Mouse (Mus musculus): ENCODE results near the gene Vcl. TPM values are rescaled to one million over a fixed set of nuclear protein-coding genes. Genes with fewer than 3 reads are reported as not detected.

The Vcl gene
- total RNA-seq, 2 experiments from 2014 or later, result 20.5 to 26.3 TPM

- intact Hi-C loops (cut with DNase I), result no loop called here
- peak in 1 of 2 experiments; percentile 8 for DNase-seq (ENCODE audit: low spot score in 2 of 2)
Measured at GRCm38 (mm10) chr14:20930481-20931391, 1.5 kb downstream of the Vcl start.

DNA sequence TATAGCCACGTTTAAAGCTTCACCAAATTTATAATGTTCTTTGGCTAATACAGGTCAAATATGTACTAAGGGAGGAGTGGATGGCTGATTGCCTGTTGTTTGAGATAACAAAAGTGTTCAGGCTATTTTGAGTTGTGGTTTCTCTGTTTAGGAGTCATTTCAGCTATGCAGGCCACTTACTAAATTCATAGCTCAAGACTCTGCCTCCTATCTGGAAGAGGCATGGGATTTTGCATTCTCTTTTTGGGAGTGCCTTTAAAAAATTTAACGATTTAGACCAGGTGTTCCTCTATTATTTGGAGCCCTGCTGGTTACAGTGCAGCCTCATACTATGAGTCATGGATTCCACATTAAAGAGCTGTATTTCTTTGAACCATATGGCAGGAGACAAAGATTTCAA is 9.2 kb downstream of the Vcl start:
- no peak for DNase-seq (ENCODE audit: low spot score in 2 of 2)
- intact Hi-C loops (cut with DNase I), result loop anchor here (5.0 kb wide), 1 partner anchor 34 kb away; no protein-coding TSS in a partner anchor

- DNase-seq (ENCODE audit: low spot score in 2 of 2), result no peak
- intact Hi-C loops (cut with DNase I), result loop anchor here (5.0 kb wide), 1 partner anchor 33 kb away; no protein-coding TSS in a partner anchor
Measured at GRCm38 (mm10) chr14:20938860-20939259, 9.7 kb downstream of the Vcl start.

DNA sequence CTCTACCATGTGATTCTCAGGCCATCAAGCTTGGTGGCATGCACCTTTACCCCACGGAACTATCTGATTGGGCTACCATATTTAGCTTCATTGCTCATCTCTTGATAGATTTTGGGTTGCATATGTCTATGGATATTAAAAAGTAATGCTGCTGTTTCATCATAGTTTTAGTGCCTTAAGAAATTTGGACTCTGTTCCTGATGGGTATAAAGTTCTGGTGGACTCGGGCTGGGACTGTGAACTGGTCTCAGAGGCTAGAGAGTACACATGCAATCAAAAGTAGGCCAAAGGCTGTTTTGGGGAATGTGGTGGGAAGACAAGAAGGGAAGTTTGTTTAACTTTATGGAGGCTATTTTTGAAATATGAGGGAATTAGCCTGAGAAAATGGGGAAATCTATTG is 16.1 kb downstream of the Vcl start:
- intact Hi-C loops (cut with DNase I), result no loop called here
- no peak for DNase-seq (ENCODE audit: low spot score in 2 of 2)

DNA sequence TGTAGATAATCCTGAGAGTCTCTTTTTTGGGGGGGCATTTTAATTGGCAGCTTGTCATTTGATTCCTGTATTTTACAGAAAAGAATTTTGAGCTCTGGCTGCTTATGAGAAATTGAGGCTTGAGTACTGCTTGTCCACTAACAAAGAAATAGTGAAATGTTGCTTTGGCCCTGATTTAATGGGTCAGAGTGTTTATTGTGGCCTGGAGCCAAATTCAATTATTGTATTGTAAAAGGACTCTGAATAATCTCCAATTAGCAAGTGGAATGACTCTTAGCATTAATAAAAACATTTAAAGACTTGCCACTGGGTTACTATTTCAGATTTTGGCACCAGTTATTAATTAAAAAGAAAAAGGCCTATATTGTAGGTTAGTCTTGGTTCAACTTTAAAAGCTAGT is 26.8 kb downstream of the Vcl start:
- DNase-seq (ENCODE audit: low spot score in 2 of 2), result no peak
- intact Hi-C loops (cut with DNase I), result no loop called here

DNA sequence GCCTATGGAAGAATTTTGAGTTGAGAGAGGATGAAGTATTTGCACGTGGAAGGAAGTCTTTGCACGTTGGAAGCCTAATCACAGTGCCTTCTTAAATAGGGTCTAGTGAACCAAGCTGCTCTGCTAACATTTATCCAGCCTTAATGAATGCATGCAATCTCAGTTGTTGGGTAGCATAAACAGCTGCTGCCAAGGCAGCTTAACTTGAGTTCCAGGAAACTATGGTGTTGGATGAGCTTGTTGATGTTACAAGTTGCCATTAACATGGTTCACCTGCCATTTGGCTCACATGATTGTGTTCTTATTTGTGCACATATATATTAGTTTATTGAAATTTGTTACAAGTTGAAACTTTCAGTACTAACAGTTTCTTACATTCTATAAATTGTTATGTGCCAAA is 29.8 kb downstream of the Vcl start:
- intact Hi-C loops (cut with DNase I), result no loop called here
- no peak for DNase-seq (ENCODE audit: low spot score in 2 of 2)

GRCm38 (mm10) chr14:20962466-20962865 is 33.3 kb downstream of the Vcl start:
- intact Hi-C loops (cut with DNase I), result no loop called here
- no peak for DNase-seq (ENCODE audit: low spot score in 2 of 2)

GRCm38 (mm10) chr14:20962906-20963305 is 33.7 kb downstream of the Vcl start:
- no peak for DNase-seq (ENCODE audit: low spot score in 2 of 2)
- intact Hi-C loops (cut with DNase I), result no loop called here

GRCm38 (mm10) chr14:20963863-20964262 is 34.7 kb downstream of the Vcl start:
- DNase-seq (ENCODE audit: low spot score in 2 of 2), result no peak
- intact Hi-C loops (cut with DNase I), result no loop called here

- no peak for DNase-seq (ENCODE audit: low spot score in 2 of 2)
- intact Hi-C loops (cut with DNase I), result no loop called here
Measured at GRCm38 (mm10) chr14:20964285-20964684, 35.1 kb downstream of the Vcl start.

GRCm38 (mm10) chr14:20966959-20967670 is 37.9 kb downstream of the Vcl start:
- intact Hi-C loops (cut with DNase I), result no loop called here
- no peak for DNase-seq (ENCODE audit: low spot score in 2 of 2)

DNA sequence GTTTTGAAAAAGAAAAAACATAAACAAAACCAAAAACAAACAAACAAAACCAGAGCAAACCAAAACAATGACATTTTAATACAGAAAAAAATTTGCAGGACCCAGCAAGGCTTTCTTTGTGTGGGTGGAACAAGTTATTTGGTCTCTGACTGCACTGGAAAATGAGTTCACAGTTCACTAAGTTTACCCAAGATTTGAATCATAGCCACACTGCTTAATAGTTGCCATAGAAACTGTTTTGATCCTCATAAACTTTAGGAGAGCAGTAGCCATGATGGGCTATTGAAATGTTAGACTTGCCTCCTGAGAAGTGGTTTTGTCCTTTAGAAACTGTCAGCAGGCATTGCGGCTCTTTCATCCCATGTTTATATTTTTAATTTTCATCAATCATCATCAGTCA is 39.9 kb downstream of the Vcl start:
- DNase-seq (ENCODE audit: low spot score in 2 of 2), result no peak
- intact Hi-C loops (cut with DNase I), result no loop called here

- intact Hi-C loops (cut with DNase I), result loop anchor here (5.0 kb wide), 1 partner anchor 33 kb away; no protein-coding TSS in a partner anchor
- no peak for DNase-seq (ENCODE audit: low spot score in 2 of 2)
Measured at GRCm38 (mm10) chr14:20970389-20970788, 41.2 kb downstream of the Vcl start.

DNA sequence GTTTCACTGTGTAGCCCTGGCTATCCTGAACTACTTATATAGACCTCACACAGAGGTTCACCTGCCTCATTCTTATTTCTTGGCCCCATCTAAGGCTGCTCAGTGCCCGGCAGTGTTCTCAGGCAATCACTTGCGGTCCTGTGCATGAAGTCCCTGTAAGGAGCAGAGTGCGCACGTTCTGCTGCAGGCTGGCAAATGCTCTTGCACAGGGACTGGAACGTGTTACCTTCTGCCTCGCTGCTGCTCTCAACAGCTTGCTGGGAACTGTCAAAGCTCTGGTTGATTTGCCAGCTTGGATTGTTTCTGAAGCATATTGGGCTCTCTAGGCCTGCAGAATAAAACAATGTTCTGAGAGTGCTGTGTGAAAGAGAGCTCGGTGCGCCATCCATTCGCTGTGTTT is 41.7 kb downstream of the Vcl start:
- intact Hi-C loops (cut with DNase I), result loop anchor here (5.0 kb wide), 1 partner anchor 34 kb away; no protein-coding TSS in a partner anchor

DNA sequence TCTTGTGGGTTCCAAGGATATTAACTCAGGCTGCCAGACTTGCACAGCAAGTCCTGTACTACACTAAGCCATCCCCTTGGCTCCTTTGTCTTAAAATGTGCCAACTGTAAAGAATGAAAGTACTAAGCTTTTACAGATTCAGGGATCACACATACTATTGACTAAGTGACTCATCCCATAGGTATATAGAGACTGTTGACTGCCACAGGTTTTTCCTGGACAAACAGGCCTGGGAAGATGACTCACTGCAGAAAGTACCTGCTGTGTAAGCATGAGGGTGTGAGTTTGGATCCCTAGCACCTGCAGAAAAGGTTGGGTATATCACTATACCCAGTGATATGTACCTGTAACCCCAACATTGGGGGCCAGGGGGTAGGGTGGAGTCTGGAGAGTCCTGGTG is 44.6 kb downstream of the Vcl start:
- no peak for DNase-seq (ENCODE audit: low spot score in 2 of 2)
- intact Hi-C loops (cut with DNase I), result loop anchor here (5.0 kb wide), 1 partner anchor 37 kb away; no protein-coding TSS in a partner anchor

More for the DNA sequence above, 41.7 kb downstream of the Vcl start:
- peak; percentile 25 to 34 for DNase-seq (ENCODE audit: low spot score in 2 of 2)

DNA sequence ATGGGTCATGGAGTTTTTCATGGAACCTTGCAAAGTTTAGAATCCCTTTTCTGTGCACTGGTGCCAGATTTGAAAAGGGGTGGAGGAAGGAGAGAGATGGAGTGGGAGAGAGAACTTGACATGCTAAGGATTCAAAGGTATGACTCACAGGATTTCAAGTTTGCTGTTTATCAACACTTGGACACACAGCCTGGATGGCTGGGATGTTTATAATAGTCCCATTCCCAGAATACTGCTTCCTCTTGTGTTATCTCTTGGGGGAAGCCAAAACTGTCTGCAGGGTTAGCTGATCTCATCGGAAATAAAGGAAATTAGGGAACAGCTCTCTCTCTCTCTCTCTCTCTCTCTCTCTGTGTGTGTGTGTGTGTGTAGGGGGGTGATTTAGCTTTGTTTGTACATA is 47.5 kb downstream of the Vcl start:
- DNase-seq (ENCODE audit: low spot score in 2 of 2), result no peak
- intact Hi-C loops (cut with DNase I), result no loop called here

GRCm38 (mm10) chr14:20977726-20978125 is 48.5 kb downstream of the Vcl start:
- no peak for DNase-seq (ENCODE audit: low spot score in 2 of 2)
- intact Hi-C loops (cut with DNase I), result no loop called here

DNA sequence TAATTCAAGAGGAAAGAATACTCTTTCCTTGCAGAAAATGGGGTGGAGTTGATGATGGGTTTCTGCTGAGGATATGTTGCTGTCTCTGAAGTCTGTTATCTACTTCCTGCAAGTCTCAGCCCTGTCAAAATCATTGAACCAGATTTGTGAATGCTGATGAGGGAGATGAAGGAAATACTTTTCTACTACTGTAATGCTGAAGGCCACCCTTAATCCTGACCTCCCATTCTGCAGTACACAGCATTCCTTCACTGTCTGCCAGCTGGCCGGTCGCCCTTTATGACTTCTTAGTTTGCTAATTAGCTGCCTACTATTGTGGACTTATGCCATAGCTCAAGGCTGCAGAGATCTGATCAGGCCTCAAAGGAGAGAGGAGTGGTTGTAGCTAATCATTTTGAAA is 54.6 kb downstream of the Vcl start:
- intact Hi-C loops (cut with DNase I), result no loop called here
- DNase-seq (ENCODE audit: low spot score in 2 of 2), result peak in 1 of 2 experiments; percentile 10

DNA sequence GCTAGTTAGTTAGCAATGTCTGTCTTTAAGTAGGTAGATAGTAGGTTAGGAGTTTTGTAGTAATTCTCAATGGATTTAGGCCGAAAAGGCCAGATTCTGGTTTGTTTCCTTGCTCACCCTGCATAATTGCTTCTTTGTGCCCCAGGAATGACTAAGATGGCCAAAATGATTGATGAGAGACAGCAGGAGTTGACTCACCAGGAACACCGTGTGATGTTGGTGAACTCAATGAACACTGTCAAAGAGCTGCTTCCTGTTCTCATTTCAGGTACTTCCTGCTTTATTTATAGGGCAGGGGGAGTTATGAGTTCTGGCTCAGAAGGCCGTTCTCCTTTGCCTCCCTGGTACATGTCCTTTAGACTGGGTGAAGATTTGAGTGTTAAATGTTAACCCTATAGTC is 56.3 kb downstream of the Vcl start:
- no peak for DNase-seq (ENCODE audit: low spot score in 2 of 2)
- intact Hi-C loops (cut with DNase I), result no loop called here

GRCm38 (mm10) chr14:20991492-20991891 is 62.3 kb downstream of the Vcl start:
- intact Hi-C loops (cut with DNase I), result loop anchor here (5.0 kb wide), 1 partner anchor 99 kb away; no protein-coding TSS in a partner anchor
- DNase-seq (ENCODE audit: low spot score in 2 of 2), result no peak
